Mouse (Mus musculus): ENCODE results near the gene Hspa1a.

DNA sequence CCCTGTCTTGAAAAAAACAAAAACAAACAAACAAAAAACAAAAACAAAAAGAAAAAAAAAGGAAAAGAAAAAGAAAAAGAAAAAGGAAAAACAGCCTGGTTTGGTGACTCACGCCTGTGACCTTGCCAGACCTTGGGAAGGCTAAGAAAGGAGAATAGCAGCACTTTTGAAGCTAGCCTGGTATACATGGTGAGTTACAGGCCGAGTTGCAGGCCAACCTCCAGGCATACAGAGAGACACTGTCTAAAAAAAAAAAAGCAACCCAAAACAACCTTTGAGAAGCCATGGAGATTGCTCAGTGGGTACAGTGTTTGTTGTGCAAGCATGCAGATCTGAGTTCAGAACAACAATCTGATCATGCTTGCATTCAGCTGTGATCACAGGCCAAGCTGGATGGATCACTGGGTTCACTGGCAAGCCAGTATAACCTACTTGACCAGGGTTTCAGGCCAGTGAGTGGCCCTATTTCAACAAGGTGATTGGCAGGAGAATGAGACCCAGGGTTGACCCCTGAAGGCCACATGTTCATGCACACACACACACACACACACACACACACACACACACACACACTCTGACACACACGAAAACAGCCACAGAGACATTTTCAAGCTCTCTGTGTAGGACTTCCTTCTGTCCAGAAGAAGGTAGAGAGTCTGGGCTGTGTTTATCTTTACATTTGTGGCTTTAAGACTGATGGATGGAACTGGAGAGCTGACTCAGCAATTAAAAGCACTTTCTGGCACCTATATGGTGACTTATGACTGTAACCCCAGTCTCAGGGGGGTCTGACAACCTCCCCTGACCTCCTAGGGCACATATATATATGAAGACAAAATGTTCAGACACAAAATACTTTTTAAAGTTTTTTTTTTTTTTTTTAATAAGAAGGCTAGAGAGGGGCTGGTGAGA is 3.9 kb upstream of the Hspa1a start:
- no peak for TF ChIP-seq CTCF (IDR thresholded peaks at IDR 0.05; ENCODE audit: low read depth, low read length)
- no peak for TF ChIP-seq EP300 (IDR thresholded peaks at IDR 0.05; ENCODE audit: insufficient read depth, low read depth, low read length)

All from ES-Bruce4 (cell line).